Mouse (Mus musculus) c-Kit-negative CD71-positive TER-119-positive erythroid progenitor cells, embryonic 14.5 days (primary cell): ENCODE results near the gene Sf1.

Experiments used
- DNase-seq: peaks from one replicate; pipeline ENCODE4 v3.0.0-alpha.2; 2013; ENCODE audit warnings: low read depth, low spot score

Gene Sf1

GRCm38 (mm10) chr19:6398447-6399284, 35.2 kb downstream of the Sf1 start:
- no peak for DNase-seq

- DNase-seq = no peak
These were observed 36.0 kb downstream of the Sf1 start, which contains the start of gene Rasgrp2 for GRCm38 (mm10) chr19:6399285-6400095. Gene Rasgrp2, plus strand, starts transcription at chr19:6399340.

GRCm38 (mm10) chr19:6400096-6401086, 36.9 kb downstream of the Sf1 start:
- no peak for DNase-seq

- no peak for DNase-seq
These were observed 37.8 kb downstream of the Sf1 start for GRCm38 (mm10) chr19:6401131-6401815.

GRCm38 (mm10) chr19:6401951-6402350, 38.5 kb downstream of the Sf1 start:
- no peak for DNase-seq

- no peak for DNase-seq
These were observed 40.4 kb downstream of the Sf1 start for GRCm38 (mm10) chr19:6403869-6404268.

GRCm38 (mm10) chr19:6405433-6405832, 41.9 kb downstream of the Sf1 start:
- no peak for DNase-seq

GRCm38 (mm10) chr19:6407109-6407508, 43.6 kb downstream of the Sf1 start:
- DNase-seq = no peak

GRCm38 (mm10) chr19:6407816-6408510, 44.5 kb downstream of the Sf1 start:
- no peak for DNase-seq

GRCm38 (mm10) chr19:6408749-6409148, 45.3 kb downstream of the Sf1 start:
- no peak for DNase-seq

GRCm38 (mm10) chr19:6409176-6409575, 45.7 kb downstream of the Sf1 start:
- no peak for DNase-seq

GRCm38 (mm10) chr19:6409936-6410335, 46.4 kb downstream of the Sf1 start:
- DNase-seq = no peak

- no peak for DNase-seq
These were observed 49.3 kb downstream of the Sf1 start for GRCm38 (mm10) chr19:6412798-6413197.

- no peak for DNase-seq
These were observed 52.0 kb downstream of the Sf1 start for GRCm38 (mm10) chr19:6415454-6415853.

- DNase-seq = no peak
These were observed 52.8 kb downstream of the Sf1 start for GRCm38 (mm10) chr19:6416124-6416770.

GRCm38 (mm10) chr19:6416894-6417761, 53.6 kb downstream of the Sf1 start:
- DNase-seq = no peak

GRCm38 (mm10) chr19:6418233-6418879, 54.9 kb downstream of the Sf1 start, which contains the start of gene Nrxn2:
Gene Nrxn2, plus strand, starts transcription at chr19:6418731.
- no peak for DNase-seq
